Mouse (Mus musculus): Measurements from ENCODE around the gene Fcna.

Gene Fcna

DNA sequence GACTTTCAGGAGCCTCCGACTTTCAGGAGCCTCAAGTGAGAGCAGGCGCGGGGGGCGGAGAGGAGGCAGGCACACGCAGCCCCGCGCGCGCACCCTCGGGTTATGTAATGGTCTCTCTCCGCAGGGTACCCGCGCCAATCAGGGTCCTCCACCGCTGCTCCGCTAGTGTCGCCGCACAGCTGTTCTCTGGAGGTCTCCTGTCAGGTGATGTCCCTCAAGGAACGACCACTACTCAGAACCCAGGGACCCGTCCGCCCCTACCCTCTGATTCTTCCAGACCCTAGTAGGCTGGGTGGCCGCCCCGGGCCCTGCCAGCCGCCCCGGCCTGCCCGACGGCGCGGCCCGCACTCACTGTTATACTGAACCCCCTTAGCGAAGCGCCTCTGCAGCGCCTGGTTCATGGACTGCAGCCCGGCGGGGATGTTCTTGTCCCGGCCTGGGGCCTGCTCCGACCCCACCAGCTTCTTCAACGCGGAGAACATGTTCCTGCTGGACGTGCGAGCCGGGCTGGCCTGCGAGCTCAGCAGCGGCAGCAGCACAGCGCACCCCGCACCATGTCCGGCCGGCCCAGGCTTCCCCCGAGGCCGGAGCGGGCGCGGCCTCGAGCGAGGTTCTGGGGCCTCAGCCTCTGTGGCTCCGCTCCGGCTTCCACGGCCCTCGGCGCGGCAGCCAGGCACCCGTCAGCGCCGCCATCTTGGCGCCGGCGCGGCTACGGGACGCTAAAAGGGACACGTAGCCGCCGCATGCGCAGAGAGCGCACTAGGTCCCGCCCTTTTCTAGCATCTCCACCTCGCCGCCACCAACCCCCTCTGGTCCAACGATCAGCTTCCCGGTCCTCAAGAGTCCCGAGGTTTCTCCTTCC, 19.8 kb downstream of the Fcna start, which contains the start of gene Rabl6:
TSS of gene Rabl6 (minus strand) at position 761 of the 862 bp plus-strand sequence.
- DNase-seq: peak; percentile 86 to 90

DNA sequence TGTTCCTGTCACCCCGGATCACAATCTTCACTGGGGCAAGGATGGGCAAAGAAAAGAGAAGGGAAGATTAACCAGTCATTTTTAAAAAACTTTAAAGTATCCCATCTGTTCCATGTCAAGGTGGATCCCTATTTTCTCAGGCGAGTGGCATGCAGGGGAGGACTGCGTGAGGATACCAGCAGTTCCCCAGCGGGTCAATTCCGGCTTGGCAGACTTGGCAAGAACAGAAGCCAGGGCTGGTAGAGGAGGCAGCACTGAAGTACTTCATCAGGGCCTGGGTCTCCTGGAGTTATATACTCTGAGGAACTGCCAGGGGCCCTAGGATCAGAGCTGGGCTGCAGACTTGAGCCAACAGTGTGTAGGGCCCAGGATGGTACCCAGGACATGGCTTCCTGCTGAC, 25.3 kb downstream of the Fcna start:
- DNase-seq: no peak

DNA sequence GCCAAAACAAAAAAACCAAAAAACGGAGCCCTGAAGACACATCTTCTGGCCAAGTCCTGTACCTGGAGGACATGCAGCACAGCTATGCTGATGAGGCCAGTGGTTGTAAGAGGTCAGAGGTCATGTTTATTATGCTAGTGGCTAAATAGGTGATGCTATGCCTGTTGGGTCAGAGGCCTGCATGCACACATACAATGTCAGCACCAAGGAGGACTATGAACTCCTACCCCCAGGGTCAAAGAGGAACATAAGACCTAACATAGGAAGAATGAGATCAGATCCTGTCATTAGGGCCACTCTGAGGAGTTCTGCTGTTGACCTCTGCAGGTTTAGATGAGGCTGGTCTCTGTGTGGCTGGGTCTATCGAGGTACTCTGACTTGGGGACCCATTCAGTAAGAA, 27.8 kb downstream of the Fcna start:
- DNase-seq: no peak

DNA sequence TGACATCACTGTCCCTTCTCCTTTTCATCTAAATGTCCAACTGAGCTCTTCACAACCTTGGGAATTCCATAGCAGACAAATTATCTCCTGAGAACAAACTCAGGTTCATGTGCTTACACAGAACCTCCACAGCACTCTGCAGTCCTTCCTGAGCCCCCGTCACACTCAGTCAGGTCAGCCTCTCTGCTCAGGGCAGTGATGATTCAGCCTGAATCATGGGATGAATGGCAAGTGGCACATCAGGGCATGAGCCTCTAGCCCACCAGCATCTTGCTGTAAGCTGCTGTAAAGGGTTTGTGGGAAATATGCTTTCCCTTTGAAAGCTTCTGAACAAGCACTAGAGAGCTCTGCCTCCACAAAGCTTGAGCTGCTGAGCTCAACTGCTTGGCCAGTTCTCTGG, 29.1 kb downstream of the Fcna start:
- DNase-seq: no peak

DNA sequence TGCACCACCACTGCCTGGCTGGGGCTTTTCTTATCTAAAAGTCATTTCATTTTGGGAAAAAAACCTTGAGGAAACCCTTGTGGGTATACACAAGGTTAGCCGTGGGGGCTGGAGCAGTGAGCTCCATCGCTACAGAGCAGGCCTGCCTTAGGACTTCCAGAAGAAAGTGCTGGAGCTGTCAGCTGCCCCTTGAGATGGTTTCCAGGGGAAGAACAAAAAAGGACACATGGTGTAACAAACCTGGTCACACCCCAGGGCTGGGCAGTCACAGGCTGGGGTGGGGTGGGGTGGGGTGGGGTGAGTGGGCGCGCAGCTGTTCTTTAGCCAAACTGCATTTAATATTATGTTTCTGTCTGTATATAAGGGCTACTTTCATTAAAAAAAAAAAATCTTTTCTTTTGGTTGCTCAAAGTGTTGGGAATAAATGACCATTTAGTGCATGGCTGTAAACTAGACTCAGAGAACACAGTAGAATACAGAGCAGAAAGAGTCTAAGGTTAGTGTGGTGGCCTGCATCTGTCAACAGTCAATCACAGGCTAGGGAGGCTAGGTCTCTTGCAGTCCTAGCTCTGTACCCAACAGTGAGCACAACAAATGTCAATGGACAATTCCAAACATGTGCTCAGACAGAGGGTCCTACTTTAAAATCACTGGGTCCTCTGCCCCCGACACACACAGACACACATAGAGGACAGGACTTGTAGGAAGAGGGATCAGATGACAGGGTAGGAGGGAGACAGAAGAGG, 30.9 kb downstream of the Fcna start:
- no peak for DNase-seq

DNA sequence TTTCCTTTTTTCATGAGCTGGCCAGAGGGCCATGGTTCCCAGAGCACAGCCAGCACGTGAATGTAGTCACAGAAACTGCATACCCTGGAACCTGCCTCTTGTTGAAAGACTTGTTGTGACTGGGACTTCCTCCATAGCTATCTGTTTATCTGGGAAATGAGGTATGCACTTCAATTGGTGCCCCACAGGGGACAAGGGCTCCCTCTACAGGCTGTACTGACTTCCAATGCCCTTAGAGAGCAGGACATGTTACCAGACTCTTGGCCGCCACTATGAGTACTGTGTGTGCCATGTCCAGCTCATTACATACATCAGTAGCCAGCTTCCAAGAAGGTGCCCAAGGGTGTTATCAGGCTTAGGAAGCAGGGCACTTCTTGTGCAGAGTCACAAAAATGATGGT, 36.0 kb downstream of the Fcna start:
- DNase-seq: peak in 1 of 2 experiments; percentile 60

DNA sequence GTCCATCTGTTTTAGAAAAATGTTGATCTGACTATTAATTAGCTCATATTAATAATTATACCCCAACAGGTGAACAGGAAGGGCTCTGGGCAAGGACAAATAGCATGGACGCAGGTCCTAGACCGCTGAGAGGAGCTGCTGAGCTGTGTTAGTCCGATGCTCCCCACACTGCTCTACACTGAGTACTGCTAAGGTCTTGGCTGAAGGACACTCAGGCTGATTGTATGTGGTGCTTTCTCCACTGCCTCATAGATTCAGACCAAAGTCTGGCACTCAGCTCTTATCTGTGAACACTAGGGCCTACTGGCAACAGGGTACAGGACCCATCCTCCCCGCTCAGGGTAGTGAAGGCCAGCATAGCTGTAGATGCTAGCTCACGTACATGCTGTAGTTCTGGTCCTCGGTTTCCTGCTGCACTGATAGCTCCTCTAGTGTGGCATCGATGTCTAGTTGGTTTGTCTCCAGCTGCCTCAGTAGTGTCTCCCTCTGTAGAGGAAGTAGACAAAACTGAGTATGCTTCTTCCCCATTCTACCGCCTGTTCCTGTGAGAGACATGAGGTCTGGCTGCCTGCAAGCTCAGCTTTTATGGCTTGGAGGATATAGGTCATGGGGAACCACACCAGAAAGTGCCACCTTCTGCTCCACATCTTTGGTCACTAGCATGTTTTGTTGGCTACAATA, 39.5 kb downstream of the Fcna start:
- DNase-seq: no peak

DNA sequence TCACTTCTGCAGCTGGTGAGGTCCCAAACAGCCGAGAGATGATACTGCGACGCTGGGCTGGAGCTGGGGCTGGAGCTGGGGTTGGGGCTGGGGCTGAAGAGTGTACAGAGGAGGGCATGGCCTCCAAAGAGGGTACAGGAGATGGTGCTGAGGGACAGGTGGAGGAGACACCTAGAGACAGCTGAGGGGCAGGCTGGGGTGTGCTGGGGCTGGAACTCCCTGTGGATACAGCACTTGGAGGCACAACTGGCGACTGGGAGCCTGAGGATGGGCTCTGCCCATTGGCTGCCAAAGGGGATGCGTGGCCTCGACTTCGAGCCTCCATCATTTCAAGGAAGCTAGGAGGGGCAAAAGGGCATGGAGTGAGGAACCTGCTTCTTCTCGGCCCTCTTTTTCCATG, 40.5 kb downstream of the Fcna start:
- DNase-seq: no peak

DNA sequence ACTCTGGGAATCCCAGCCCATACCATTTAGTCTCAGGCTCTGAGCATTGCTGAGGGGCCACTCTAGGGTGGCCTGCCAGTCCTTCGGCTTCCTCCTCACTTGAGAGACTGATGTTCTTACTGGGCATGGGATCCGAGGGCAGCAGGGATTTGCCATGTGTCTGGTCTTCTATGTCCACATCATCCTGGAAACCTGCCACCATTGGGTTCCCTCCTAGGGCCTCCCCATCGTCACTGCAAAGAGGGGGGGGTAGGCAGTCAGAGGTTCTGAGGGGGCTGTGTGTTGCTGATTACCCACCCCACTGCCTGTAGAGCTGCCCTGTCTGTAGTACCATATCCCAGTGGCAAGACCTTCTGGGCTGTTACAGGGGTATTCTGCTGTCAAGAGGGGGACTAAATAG, 42.2 kb downstream of the Fcna start:
- no peak for DNase-seq

DNA sequence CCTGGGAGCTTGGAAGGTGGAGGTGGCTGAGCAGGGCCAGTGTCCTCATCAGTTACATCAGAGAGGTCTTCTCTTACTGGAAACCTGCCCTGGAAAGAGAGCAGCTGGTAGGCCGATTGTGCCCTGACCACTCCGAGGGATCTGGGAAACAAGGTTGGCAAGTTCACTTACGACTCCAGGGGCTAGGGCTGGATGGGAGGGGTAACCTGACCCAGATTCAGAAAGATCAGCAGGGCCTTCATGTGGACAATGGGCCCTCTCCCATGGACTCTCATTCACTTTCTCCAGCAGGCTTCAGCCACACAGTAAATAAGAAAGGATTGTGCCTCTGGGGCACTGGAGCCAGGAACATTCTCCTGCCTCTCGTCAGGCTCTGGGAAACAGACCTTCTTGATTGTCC, 43.0 kb downstream of the Fcna start:
- DNase-seq: no peak

DNA sequence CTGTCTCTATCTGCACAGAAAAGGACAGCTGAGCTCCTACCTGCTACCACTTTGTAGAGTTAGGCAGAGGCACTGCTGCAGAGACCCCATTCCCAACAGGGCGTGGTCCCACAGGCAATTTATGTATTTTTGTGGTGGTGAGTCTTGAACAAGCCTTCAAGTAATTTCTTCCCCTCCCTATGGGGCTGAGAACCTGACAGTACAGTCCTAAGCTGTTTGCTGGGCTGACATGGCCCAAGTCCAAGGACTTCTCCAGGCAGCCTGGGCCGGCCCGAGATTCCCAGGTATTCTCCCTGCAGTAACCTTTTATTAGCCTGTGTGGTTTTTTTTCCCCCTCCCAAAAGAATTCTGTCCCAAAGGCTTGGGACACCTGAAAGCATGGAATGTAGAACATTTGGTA, 43.7 kb downstream of the Fcna start:
- DNase-seq: no peak

DNA sequence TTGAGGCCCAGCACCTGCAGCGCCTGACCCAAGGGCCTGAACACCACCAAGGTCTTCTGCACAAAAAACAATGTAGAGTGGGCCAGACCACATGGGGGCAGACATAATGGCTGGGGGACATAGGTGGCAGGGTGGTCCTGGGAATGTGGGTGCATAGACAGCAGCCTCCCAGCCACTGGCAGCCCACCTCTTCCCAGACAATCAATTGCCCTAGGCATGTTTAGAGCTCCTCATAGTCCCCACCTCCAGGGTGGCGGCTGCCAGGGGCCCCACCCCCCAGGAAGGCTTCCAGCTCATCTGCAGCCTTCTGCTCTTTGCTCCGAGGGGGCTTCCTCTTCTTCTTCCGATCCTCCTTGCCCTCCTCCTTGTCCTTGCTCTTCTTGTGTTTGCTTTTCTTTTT, 44.3 kb downstream of the Fcna start:
- no peak for DNase-seq

DNA sequence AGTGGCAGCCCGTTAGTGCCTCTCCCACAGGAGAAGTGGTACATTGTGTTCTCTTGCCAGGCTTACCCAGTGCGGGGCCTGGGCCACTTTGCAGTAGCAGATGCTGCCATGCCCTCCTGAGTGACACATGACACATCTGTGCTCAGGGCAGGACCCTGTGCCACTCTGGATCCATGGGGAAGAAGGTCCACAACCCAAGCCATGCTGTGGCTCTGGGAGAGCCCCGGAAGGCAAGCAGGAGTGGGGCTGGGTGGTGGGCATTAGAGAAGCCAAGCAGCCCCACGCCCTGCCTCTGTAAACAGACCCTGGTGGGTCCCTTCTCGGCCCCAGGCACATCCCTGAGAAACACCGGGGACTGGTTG, 44.7 kb downstream of the Fcna start:
- no peak for DNase-seq

DNA sequence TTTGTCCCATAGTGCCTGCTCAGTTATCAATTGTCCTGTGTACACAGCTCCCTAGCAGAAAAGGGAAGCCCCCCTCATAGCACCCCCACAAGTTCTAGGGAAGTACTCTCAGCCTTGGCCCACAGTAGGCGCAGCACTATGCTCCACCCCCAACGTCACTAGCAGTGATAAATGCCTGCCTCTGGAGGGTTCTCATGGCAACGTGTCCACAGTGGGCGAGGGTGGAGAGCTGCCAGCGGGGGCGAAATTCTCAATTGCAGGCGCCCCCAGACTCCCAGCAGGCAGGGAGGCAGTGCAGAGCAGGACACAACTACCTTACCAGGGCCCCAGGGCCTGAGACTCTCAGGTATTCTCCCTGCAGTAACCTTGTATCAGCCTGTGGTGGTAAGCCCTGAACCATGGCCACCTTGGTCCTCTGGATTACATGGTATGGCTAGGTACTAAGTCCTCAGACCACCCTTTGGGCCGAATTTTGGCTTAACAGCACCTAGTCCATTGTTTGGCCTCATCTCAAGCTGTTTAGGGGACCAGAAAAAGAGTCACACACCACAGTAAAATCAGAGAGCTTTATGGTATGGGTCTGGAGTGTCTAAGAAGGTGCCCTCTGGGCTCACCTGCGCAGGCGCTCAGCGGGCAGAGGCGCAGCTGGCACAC, 45.2 kb downstream of the Fcna start:
- DNase-seq: no peak

DNA sequence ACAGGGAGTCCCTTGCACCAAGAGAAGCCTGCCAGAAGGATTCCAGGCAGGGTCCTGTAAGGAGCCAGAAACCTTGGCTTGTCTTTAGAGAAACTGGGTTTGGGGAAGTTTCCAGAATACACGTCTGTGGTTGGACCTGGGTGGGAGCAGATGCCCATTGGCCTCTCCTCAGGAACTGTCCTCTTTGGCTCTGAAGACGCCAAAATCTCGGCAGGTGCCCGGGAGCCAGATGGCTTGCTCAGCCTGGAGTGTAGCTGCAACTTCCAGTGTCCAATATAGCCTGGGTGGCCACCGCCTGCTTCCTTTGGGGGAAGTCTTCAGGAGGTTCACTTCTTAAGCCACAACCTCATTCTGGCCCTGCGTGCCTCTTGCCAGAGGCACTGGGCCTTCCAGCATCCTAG, 45.9 kb downstream of the Fcna start:
- no peak for DNase-seq

DNA sequence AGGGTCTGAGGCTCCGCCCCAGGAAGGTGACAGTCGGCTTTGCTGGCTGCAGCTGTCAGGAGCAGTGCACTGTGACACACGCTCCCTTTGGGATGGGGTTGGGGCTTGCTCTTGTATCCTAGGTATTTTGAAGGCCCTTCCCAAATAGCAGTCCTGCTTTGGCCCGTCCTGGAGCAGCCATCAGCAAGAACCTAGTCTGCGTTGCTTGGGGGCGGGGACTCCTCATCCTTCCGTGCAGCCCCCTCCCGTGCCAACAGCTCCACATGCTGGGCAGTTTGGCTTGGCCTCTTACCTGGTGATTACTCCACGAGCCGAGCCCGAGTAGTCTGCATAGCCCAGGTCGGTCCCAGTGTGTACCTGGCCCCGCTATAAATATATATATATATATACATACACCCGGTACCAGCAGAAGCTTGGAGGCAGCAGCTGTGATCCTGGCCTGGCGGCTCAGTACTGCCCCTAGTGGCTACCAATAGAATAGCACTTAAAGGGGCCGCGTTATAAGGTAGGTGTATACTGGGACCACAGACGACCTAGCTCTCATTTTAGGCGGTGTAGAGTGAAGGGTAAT, 46.5 kb downstream of the Fcna start, which contains the start of gene Ajm1:
TSS of gene Ajm1 (minus strand) at position 464 of the 571 bp plus-strand sequence.
- no peak for DNase-seq

DNA sequence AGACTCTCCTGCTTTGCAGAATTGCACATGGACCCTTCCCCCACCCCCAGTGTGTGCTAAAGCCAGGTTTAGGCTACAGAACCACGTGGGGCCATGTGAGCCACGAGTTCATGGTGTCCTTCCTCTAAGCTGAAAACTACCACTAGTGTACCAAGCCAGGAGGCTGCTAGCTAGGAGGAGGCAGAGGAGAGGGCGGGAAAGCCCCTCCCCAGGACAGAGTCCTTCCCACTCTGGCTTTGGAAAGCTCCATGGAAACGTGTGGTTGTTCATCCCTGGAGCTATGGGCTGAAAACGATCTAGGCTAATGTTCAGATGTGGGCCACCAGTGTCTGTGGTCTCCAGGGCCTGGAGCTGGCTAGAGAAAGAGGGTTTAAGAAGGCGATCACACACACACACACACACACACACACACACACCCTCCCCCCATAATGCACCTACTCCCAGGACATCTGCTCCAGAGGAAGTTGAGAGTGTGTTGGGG, 47.2 kb downstream of the Fcna start:
- no peak for DNase-seq

DNA sequence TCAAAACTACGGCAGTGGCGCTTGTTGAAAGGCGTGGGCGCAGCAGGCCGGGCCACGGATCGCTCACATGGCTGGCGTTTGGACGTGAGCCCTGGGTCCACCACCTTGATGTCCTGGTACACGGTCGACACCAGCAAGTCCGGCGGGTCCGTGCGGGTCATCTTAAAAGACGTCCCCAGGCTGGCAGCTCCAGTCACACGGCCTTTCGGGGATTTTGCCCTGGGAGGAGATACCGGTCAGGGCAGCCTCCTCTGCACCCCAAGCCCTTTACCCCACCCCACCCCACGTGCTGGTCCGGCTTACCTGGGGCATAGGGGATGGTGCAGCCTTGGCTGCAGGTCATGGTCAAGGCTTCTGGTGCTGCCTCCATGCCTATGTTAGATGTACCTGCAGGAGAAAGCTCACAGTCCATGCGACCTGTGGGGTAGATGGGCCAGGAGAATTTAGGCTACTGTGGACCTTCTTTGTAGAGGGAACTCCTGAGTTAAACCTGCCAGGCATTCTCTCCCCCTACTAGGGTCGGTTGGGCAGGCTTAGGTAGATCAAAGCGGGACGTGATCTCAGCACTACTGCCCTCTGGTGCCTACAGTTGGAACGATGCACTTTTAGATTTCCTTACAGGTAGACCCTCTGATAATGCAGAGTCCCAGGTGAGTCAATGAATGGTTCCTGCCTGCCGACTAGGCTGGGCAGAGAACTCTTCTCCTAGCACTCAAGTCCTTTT, 47.9 kb downstream of the Fcna start:
- peak in 1 of 2 experiments; percentile 67 for DNase-seq

DNA sequence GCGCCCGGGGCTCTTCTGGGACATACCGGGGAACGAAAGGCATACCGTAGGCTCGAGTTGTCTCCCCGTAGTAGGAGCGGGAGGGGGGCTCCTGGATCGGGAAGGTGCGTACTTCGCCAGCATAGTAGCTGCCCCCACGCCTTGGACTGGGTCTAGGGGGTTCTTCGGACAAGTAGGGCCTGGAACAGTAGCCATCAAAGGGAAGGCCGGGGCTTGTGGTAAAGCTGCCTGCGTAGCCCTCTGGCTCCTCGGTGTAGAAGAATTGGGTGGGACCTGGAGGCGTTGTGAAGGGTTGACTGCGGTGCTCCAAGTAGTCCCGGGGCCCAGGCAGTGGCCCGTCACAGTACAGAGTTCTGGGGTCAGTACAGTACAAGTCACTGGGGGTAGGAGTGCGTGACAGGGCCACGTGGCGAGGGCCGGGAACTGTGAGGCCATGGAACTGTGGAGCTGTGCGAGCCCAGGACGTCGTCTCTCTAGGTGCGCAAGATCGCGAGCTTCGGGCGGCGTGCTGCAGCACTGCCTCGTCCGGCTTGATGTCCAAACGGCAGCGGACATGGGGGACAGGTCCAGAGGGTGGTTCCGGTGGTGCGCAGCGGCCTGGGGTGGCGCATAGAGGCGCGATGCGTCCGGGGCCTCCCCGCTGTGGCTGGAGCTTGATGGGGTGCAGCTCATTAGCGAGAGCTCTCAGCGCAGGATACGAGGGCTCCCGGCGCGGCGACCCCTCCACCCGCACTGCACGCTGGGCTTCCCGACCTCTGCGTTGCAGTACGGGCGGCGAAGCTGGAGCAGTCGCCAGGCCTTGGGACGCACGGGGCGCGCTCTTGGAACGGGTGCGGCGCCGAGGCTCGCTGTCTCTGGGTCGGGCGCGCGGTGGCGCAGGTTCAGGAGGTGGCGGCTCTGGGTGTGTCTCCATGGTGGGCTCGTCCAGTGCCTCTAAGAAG, 48.8 kb downstream of the Fcna start:
- DNase-seq: no peak

DNA sequence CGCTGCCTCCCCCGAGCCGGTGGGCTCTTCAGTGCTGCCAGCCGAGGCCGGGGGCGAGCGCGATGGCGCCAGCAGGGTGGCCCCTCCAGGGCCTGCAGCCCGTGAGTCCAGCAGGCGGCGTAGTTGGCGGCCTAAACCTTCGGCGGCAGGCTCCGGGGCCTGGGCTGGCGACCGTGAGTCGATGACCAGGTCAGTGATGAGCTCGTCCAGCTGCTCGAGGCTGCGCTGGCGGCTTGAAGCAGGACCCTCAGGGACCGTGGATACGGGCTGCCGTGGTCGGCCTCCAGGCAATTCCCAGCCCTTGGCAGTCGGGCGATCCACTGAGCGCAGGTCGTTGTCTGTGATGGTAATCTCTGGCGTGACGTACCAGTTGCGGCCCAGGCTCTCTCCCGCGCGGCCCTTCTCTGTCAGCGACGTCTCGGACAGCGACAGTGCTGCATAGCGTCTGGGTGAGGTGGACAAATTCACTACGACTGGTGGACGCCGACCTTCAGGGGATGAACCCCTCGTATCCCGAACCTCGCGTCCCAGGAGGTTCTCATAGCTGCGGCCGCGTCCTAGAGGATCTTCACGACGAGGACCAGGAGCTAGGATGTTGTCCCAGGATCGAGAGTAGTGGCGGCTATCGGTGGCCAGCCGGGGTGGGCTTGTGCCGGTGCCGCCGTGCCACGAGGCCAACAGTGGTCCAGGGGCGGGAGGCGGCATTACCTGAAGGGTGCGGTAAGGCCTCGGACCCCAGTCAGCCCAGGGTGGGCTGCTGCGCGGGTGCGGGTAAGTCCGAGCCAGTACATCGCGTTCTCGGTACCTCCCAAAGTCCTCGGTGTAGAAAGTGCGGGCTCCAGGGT, 49.7 kb downstream of the Fcna start:
- no peak for DNase-seq
